Mouse (Mus musculus): ENCODE results near the gene Il10rb.
A peak's percentile ranks its signal among the peaks of the same experiment; 100 is the strongest.

Gene Il10rb

DNA sequence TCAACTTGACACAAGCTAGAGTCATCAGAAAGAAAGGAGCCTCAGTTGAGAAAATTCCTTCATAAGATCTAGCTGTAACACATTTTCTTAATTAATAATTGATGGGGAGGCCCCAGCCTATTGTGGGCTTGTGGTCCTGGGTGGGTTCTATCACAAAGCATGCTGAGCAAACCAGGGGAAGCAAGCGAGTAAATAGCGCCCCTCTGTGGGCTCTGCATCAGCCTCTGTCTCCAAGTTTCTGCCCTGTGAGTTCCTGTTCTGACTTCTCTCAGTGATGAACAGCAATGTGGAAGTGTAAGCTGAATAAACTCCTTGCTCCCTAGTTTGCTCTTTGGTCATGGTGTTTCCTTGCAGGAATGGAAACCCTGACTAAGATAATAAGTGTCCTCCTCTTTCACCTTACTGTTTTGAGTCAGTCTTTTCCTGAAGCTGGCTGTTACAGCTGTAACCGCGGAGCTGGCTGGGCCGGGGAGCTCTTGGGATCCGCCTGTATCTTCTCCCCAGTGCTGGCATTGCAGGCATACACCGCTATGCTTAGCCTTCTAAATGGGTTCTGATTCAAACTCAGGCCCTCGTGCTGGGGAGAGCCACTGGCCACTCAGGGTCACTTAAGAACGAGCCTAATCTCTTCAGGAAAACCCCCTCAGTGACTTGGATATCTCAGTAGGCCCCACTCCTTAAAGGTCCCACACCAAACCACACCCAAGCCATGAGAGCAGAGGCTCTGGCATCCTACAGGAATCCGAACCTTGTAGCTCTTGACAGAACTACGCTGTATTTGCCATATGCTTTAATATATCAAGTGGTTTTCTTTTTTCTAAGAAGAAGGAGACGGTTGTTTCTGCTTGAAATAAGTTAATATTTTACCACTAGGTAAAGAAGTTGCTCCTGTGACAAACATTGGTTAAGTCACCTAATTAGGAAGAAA, 44.4 kb downstream of the Il10rb start:
- no peak for DNase-seq (ENCODE audit: low spot score in 2 of 2)

GRCm38 (mm10) chr16:91451949-91452348, 46.0 kb downstream of the Il10rb start:
- DNase-seq (ENCODE audit: low spot score in 2 of 2) = no peak

GRCm38 (mm10) chr16:91452363-91452896, 46.5 kb downstream of the Il10rb start:
- DNase-seq (ENCODE audit: low spot score in 2 of 2) = no peak

DNA sequence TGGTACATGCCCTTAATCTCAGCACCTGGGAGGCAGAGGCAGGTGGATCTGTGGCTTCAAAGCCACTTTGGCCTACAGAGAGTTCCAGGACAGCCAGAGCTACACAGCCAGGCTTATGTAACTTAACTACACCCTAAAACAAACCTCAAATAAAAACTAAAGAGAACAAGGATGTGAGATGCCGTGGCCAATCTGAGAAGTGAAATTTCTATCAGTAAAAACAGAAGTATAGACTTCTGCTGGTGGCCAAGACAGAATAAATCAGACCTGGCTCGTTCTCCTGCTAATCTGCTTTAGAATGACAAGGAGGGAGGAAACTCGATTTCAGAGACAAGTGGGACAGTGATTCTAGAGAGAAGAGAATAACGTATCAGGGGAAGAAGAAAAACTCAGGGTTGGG, 49.9 kb downstream of the Il10rb start:
- no peak for DNase-seq (ENCODE audit: low spot score in 2 of 2)

GRCm38 (mm10) chr16:91458301-91458746, 52.4 kb downstream of the Il10rb start:
- DNase-seq (ENCODE audit: low spot score in 2 of 2) = no peak

DNA sequence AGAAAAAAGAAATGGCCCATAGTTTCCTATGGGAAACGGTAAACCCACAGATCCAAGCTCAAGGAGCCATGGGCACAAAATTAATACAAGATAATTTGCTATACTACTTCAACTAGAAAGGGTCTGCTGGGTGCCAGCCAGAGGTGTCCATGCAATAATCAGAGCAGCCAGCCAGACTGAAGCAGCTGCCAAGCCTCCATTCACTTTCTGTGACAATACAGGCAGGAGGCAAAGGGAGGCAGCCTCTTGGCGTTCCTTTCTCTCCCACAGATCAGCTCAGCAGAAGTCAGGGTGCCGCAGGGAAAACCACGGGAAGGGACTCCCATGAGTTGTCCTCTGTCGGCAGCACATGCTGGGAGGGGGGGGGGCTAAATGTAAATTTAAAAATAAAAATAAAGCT, 53.0 kb downstream of the Il10rb start:
- DNase-seq (ENCODE audit: low spot score in 2 of 2) = no peak

- no peak for DNase-seq (ENCODE audit: low spot score in 2 of 2)
Measured at GRCm38 (mm10) chr16:91459396-91459795, 53.4 kb downstream of the Il10rb start.

- no peak for DNase-seq (ENCODE audit: low spot score in 2 of 2)
Measured at GRCm38 (mm10) chr16:91459841-91460370, 53.9 kb downstream of the Il10rb start.

- no peak for DNase-seq (ENCODE audit: low spot score in 2 of 2)
Measured at GRCm38 (mm10) chr16:91461066-91461638, 55.2 kb downstream of the Il10rb start.

DNA sequence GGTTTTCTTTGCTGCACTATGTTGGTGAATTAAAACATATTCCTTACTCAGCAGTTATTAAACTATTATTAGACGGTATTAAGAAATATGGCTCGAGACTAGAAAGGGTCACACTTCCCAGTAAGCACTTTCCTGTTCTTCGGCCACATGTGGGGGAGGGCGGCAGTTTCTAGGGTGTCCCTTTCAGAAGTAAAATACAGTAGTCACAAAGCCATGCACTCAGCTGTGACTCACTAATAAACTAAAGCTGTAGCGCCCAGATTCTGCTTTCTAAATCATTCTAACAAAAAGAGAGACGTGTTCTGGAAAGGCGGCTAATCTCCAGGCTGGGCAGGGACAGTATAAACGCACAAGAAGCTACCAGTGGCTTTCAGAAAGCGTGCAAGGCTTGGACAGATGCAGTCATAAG, 55.8 kb downstream of the Il10rb start:
- DNase-seq (ENCODE audit: low spot score in 2 of 2) = no peak

DNA sequence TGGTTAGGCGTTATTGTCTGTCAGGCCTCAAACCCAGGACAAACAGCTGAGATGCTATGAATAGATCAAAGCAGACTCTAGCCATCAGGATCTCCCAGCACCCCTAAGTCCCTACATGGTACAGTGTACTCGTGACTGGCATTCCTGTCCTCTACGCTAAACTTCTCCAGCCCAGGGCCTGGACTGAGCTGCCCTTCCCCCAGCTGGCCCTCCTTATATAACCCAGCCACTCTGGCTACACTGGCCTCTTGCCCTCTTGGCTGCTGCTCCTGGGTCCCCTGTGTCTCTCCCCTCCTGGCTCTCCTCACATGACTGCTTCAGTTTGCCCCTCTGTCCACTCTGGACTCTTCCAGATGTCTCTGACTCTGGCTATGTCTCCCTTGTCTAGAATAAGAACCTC, 56.7 kb downstream of the Il10rb start:
- no peak for DNase-seq (ENCODE audit: low spot score in 2 of 2)

GRCm38 (mm10) chr16:91463400-91463799, 57.4 kb downstream of the Il10rb start:
- DNase-seq (ENCODE audit: low spot score in 2 of 2) = no peak

DNA sequence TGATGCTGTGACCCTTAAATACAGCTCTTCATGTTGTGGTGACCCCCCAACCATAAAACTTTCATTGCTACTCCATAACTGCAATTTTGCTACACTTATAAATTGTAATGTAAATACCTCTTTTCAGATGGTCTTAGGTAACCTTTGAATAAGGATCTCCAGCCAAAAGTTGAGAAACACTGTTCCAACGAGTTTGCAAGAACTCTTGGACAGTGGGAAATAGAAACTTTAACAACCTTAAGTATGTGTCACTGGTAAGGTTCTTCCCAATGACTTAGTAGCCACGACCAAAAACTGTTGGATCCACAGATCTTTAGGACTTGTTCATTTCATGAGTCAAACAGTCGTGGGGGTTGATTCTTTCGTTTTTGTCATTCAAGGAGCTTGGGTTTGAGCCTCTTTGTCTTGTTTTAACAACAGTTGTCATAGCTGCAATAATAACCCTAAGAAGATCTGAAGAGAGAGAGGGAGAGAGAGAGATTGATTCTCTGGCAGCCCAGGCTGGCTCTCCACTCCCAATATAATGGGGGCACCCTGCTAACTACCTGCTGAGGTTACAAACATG, 58.0 kb downstream of the Il10rb start:
- DNase-seq (ENCODE audit: low spot score in 2 of 2) = no peak

- DNase-seq (ENCODE audit: low spot score in 2 of 2) = peak; percentile 62 to 78
Measured at GRCm38 (mm10) chr16:91464594-91465504, 58.9 kb downstream of the Il10rb start.

GRCm38 (mm10) chr16:91465505-91466240, 59.7 kb downstream of the Il10rb start:
- no peak for DNase-seq (ENCODE audit: low spot score in 2 of 2)

DNA sequence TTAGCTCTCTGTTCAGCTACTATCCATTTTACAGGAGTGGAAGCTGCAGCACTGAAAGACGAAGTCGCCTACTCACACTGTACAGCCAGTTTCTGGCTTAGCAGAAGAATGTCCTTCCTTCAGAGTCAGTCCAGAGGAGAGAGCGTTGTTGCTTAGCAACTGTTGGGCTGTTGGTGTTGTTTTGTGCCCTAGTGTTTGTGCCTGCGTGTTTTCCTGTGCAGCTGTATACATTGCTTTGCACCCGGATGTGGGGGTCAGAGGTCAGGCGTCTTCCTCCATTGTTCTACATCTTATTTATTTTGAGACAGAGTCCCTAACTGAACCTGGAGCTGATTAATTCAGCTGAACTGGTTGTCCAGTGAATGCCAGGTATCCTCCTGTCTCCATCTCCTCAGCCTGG, 60.6 kb downstream of the Il10rb start:
- DNase-seq (ENCODE audit: low spot score in 2 of 2) = no peak

DNA sequence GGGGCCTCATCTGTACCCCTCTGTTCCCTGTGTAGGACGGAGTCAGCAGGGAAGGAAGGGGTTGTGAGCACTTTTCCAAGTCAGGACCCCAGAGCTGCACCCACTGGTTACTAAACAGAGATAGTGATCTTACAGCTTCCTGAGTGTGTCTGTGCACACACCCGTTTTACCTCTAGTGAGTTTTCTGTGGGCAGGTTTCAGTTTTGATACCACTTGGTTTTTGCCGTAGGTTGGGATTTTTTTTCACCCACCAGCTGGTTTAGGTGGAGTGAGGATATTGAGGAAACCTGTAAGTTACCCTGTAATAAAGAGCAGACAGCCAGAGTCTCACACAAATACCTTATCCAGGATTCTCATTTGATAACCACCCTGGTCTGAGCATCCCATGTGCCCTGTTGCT, 64.5 kb downstream of the Il10rb start:
- DNase-seq (ENCODE audit: low spot score in 2 of 2) = no peak

DNA sequence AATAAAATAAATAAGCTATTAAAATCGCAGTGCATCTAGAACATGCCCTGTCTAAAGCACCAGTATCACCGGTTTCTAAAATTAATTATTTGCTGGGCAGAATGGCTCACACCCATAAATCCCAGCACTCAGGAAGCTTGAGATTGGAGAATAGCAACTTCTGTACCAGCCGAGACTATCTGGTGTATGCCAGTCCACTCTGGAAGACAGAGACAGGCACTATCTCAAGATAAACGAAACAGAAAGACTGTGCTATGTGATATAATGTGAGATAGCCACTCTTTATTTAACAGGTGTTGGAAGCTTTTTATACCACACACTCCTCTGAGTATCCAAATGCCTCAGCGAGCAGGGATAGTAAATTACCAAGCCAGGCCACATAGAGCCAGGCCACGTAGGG, 65.5 kb downstream of the Il10rb start:
- no peak for DNase-seq (ENCODE audit: low spot score in 2 of 2)

Data from urinary bladder, adult 18-20 months (tissue).